Mouse (Mus musculus): ENCODE measurements around the gene Emilin3.

- TF ChIP-seq TAL1 (IDR thresholded peaks at IDR 0.05; ENCODE audit: low read length) (no peak), GATA1 (IDR thresholded peaks at IDR 0.05; ENCODE audit: low read length) (no peak)
Measured at GRCm38 (mm10) chr2:160958737-160959136, 46.6 kb upstream of the Emilin3 start.
